Mouse (Mus musculus) CH12F3 (cell line): ENCODE measurements around the gene Omd.
"Not testable (repeated sequence)": the region's sequence is repeated elsewhere in the genome, so short reads cannot be mapped to it uniquely, and the experiment has no call there.

Source experiments
- in situ Hi-C: fragments of 300-500 bp; cut with MboI; formaldehyde crosslinking; loops from 2 replicates; pipeline ENCODE4 v1.14.3; 2020; ENCODE audit warnings: low sequenced_read_pairs

The Omd gene

DNA sequence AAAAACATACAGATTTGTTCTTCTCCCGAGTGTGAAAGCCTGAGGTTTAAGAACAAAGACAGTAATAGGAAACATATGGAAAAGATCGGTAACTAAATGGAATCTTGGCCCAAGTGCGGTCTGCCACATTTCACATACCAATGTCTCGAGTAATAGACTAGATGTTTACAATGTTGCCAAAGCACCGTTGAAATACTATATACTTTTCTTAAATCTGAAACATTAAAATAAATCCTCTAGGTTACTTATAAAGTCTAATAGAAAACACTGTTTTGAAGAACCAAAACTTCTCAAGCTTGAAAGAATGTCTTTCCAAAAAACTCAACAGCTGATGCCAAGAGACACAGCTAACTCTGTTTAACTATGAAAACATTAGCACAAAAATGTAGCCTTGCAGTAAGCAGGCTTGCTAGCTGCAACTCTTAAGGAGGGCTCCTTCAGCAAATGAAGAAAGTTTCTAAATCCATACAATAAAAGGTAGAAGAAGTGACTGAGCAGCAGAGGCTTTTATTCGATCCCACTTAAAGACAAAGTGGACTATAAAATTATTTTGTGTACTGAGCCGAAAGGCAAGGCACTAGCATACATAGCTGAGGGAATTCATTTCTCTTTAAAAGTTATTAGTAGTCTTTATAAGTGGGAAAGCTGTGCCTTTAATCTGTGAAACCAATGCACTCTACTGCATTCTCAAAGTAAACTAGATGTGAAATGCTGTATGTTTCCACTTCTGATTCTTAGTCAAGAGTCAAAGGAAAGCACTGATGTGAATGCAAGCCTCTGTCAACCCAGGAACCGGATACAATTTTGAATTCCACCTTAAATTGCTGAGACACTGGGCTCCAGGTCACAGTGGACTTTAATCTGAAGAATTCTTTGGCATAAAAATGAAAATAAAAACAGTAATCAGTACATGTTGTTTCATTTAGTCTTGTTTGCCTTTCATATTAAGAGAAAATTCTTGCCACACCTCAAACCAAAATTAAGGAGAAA lies at the start of gene Omd:
TSS of gene Omd (plus strand) at position 922 of the 990 bp plus-strand sequence.
- in situ Hi-C loops, result no loop called here

- in situ Hi-C loops, result no loop called here
These were observed 45.3 kb upstream of the Omd start for GRCm38 (mm10) chr13:49536946-49537345.

- in situ Hi-C loops, result no loop called here
These were observed 43.6 kb upstream of the Omd start for GRCm38 (mm10) chr13:49538693-49539092.

GRCm38 (mm10) chr13:49544279-49544678 lies 38.0 kb upstream of the Omd start, which contains the start of gene Aspn:
TSS of gene Aspn (plus strand) at chr13:49544443.
- in situ Hi-C loops, result no loop called here

DNA sequence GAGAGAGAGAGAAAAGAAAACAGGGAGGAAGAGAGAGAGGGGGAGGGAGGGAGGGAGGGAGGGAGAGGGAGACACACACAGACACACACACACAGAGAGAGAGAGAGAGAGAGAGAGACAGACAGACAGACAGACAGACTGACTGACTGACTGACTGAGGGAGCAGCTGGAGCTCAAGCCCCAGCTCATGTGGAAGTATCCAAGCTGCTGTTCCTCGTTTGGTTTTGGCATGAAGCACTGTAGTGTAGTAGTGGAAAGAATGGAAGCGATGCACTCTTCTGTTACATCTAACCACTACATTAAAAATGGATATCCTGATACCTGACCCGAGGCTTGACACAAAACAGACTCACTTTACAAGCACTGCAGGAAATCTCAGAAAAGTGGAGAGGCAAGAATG lies 36.6 kb upstream of the Omd start:
- in situ Hi-C loops, result no loop called here

DNA sequence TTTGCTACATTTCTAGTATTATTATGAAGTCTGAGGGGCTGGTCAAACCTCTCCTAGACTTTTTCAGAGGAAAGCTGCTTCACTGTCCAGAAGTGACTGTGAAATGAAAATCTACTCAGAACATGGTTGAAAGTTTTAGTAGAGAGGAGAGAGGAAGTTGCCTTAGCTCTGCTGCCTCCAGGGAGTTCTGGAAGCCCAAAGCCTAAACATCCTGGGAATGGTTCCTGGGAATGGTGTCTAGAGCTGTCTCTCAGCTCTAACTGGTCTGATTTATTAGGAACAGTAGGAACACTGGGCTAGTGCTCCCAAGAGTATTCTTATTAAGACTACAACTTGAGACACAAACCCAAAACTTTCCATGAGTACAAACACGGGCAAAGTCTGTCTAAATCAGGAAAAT lies 35.7 kb upstream of the Omd start:
- in situ Hi-C loops, result no loop called here

GRCm38 (mm10) chr13:49547563-49548150 lies 34.6 kb upstream of the Omd start:
- in situ Hi-C loops, result no loop called here

DNA sequence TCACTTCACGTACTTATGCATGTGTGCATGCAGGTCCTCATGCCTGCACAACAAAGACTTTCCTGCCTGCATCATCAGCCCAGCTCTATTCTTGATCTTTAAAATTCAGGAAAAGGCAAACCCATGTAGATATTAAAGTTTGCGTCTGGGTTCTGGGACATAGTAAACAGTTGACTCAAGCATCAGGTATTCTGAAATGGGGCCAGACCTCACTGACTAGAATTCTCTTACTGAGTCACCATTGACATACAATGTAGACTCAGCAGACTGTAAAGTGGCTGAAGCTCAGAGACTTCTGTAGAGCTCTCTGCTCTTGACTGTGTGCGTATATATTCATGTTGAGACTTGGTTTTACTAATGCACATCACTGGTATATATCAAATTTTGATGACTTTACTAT lies 32.6 kb upstream of the Omd start:
- in situ Hi-C loops, result no loop called here

- in situ Hi-C loops, result no loop called here
These were observed 27.7 kb upstream of the Omd start for GRCm38 (mm10) chr13:49554519-49554918.

- in situ Hi-C loops, result no loop called here
These were observed 26.1 kb upstream of the Omd start for GRCm38 (mm10) chr13:49556203-49556602.

- in situ Hi-C loops, result no loop called here
These were observed 25.3 kb upstream of the Omd start for GRCm38 (mm10) chr13:49556924-49557323.

DNA sequence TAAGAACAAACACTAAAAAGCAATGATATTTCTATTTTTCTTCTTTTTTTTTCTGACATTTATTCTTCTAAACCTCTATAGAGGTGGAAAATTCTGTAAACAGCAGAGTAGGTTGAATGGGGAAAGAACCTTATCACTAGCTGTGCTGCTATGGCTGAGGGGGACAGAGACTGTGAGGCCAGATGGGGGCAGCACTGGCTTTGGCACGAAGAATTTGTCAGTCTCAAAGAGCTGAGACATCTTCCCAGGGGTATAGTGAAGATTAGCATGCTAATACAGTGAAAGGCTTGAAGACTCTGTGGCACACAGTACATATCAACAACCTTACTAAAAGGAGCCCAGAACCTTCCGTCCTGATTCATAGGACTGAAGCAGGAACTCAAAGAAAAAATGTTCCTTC lies 23.1 kb upstream of the Omd start:
- in situ Hi-C loops, result no loop called here

DNA sequence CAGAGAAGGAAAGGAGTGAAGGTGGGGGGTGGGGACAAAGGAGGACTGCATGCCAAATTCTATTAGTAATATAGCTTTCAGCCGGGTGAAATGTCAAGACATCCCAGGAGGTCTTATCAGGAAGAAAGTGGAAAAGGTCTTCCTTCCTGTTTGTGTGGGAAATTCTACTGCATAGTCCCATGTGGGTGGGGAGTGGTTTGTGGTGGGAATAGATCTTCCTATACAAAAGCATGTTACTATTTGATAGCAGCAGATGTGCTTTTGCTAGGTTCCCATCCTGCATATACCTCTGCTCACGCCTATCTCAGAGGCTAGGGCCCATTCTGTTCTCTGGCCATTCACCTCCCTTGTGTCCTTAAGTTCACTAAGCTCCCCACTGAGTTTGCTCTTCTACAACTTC lies 21.4 kb upstream of the Omd start:
- in situ Hi-C loops, result no loop called here

DNA sequence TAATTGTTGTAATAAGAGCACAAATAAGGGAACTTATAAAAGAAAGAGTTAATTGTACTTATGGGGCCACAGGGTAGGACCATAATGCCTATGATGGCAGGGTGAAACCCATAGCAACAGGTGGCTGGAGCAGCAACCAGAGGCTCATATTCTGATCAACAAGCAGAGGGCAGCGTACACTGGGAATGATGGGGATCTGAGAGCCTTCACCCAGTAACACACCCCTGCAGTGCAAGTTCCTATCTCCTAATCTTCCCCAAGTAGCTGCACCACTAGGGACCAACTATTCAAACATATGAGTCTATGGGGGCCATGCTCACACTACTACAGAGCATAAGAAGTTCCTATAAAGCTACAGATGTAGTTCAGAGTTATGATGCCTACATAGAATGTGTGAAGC lies 17.9 kb upstream of the Omd start:
- in situ Hi-C loops, result no loop called here

GRCm38 (mm10) chr13:49570371-49570770 lies 11.9 kb upstream of the Omd start:
- in situ Hi-C loops, result no loop called here

- in situ Hi-C loops, result no loop called here
These were observed 10.8 kb upstream of the Omd start for GRCm38 (mm10) chr13:49571418-49571817.

DNA sequence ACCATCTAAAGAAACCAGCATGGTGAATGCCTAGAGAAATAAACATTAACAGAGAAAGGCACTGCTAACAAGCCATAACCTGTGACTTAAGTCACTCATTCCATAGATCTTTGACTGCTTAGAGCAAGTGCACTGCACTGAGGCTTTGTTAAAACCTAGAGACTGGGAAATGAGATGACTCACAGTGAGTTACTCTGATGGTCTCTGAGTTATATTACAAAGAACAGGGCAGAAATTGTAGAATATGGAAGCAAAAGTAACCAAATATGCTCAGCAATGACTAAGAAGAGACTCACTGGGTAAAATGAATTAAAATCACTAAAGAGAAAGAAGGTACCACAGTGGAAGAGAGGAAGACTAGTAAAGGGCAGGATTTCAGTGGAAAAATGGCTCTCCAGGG lies 1.6 kb downstream of the Omd start:
- in situ Hi-C loops, result no loop called here

DNA sequence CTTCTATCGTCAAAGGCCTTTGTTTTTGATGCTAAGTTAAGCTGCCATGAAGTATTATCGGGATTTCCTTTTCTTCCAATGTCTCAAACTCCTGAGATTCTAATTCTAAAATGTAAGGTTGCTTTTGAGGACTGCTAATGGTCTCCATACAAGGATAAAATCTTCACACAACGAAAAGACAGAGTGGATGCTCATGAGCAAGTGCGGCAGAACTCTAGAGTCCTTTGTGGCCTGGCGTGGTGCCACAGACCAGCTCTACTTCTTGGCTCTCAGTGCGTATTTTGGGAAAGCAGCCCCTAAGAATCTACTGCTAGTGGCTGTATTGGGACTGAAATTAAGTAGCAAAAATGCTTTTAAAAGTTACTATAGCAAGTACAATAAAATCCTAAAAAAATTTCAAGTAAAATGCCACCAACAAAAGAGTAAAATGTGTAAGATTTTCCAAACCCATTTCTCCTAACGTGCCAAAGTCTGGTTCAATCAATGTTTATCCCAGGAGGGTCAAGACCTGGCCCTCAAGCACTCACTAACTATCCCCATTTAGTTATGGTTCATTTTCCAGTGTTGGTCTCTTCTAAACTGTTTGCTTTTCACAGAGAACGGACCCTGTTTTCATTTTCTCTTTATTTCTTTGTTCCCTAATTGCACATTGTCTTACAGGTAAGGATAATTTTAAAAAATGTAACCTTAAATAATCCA lies 2.2 kb downstream of the Omd start:
- in situ Hi-C loops, result no loop called here

DNA sequence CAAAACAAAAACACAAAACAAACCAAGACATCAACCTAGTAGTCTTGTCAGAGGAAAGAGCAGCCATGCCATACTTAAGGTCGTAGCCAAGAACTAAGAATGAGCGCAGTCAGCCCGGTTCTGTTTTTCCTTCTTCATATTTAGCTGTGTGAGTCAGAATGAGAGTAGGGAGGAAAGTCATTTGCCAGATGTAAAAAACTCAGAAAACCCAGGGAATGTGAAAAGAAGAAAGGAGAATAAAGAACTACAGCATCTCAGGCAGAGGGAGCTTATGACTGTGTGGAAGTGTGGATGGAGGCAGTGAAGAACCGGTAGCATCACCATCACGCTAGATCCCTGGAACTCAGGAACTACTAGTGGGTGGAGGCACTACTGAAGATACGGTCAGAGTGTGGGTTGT lies 3.8 kb downstream of the Omd start:
- in situ Hi-C loops, result no loop called here

DNA sequence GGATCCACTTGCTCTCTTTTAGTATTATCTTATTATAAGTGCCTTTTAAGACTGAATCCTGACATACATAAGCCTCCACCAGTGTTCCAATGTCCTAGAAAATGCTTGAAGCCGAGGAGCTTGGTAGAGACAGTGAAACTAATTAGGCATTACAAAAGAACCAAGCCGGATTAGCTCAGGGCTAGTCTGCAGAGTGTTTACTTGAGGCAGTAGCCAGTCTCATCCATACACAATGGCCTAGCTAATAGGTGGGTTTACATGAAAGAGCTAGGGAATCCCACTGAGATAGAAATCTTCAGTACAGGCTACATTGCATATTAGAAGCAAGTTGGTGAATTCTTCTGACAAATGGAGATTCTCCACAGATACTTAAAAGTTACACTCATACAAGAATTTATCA lies 20.3 kb downstream of the Omd start:
- in situ Hi-C loops, result not testable (repeated sequence)

GRCm38 (mm10) chr13:49603603-49604002 lies 21.3 kb downstream of the Omd start:
- in situ Hi-C loops, result no loop called here

DNA sequence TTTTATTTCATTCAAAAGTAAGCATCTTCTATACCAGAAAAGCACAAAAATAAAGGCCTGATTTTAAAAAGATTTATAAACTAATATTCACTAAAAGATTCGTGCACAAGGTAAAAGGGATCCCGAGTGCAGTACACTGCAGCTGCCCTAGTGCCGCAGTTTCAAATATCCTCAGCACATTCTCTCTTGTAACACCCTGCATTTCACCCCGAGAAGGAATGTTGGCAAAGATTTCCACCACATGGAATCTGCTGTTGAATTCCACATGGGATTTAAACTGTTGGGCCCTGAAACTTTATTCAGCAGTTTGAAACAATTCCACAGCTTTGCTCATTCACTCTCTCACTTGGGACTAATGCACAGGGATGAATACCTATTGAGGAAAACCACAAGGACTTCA lies 25.5 kb downstream of the Omd start, which contains the start of gene Ogn:
TSS of gene Ogn (plus strand) at position 333 of the 400 bp plus-strand sequence.
- in situ Hi-C loops, result no loop called here
